In genomic region chr10:120954318-120954717, GRCm38 (mm10) we compare ENCODE assay signal across 28 mouse cellular contexts. TPM values are rescaled to one million over a fixed set of nuclear protein-coding genes. Genes with fewer than 3 reads are reported as not detected.
A peak's percentile ranks its signal among the peaks of the same experiment; 100 is the strongest.
DNase-seq lines count a peak whose midpoint lies in the region; ATAC-seq and TF ChIP-seq lines count a peak whose summit lies in the region.
"Had no signal": no experiment of that assay in that cellular context is flagged by ENCODE, and none has a peak within 500 bp of the region (broad histone marks: within the 10 kb centered on the region; RNA-seq: fewer than 3 reads in every experiment).

No protein-coding gene starts in this region.

- dilution Hi-C loops in CH12.LX (cut with MboI; ENCODE audit: extremely low pct_ligation_motif_present, extremely low pct_unique_long_range_greater_than_20kb, low sequenced_read_pairs), result no loop called here

- H3K27ac ChIP-seq in embryonic facial prominence, embryonic 14.5 days (replicated peaks; ENCODE audit: low read depth, low read length), result peak overlapping the region; percentile 52; the same call in 1 of the 2 replicates
- H3K27ac ChIP-seq in embryonic facial prominence, embryonic 10.5 days (replicated peaks), result no peak overlapping the region
- H3K27ac ChIP-seq in intestine, embryonic 14.5 days (ENCODE audit: low read depth), result no peak overlapping the region
- no peak overlapping the region for H3K27ac ChIP-seq in intestine, postnatal 0 days (ENCODE audit: low read depth, low read length)
- no peak overlapping the region for H3K27ac ChIP-seq in CH12.LX (ENCODE audit: insufficient read depth, low read depth)
- H3K27ac ChIP-seq: embryonic facial prominence, embryonic 13.5 days; forebrain, embryonic 10.5 days; gastrocnemius, adult 2 months; heart, adult 2 months; heart, embryonic 10.5 days; hindbrain, embryonic 14.5 days; hindbrain, postnatal 0 days had no signal

- no peak for TF ChIP-seq POLR2A in CH12.LX (IDR thresholded peaks at IDR 0.05; ENCODE audit: low read depth, low read length)

- H3K9ac ChIP-seq in embryonic facial prominence, embryonic 14.5 days (ENCODE audit: low read depth, low read length), result no peak overlapping the region
- H3K9ac ChIP-seq in intestine, embryonic 14.5 days (ENCODE audit: low read length), result no peak overlapping the region
- no peak overlapping the region for H3K9ac ChIP-seq in intestine, postnatal 0 days (ENCODE audit: low read depth, low read length)
- H3K9ac ChIP-seq in CH12.LX (ENCODE audit: insufficient read depth, low read depth), result no peak overlapping the region
- H3K9ac ChIP-seq: embryonic facial prominence, embryonic 13.5 days; forebrain, embryonic 13.5 days; heart, embryonic 13.5 days; hindbrain, embryonic 14.5 days had no signal

- no peak for TF ChIP-seq EP300 in CH12.LX (IDR thresholded peaks at IDR 0.05; ENCODE audit: low read length)

- in situ Hi-C loops in CH12.LX (cut with MboI; ENCODE audit: low pct_ligation_motif_present, low pct_unique_long_range_greater_than_20kb, low sequenced_read_pairs), result no loop called here

- no peaks in the 10 kb centered on the region for H3K27me3 ChIP-seq in embryonic facial prominence, embryonic 14.5 days (replicated peaks; ENCODE audit: control insufficient read depth, insufficient read depth, low read length)
- no peaks in the 10 kb centered on the region for H3K27me3 ChIP-seq in embryonic facial prominence, embryonic 10.5 days (replicated peaks; ENCODE audit: low read depth, poor library complexity, severe bottlenecking)
- no peaks in the 10 kb centered on the region for H3K27me3 ChIP-seq in intestine, embryonic 14.5 days (replicated peaks; ENCODE audit: control insufficient read depth, insufficient read depth, low read length)
- no peaks in the 10 kb centered on the region for H3K27me3 ChIP-seq in intestine, postnatal 0 days (replicated peaks; ENCODE audit: control insufficient read depth, insufficient read depth, low read length)
- H3K27me3 ChIP-seq in CH12.LX (replicated peaks), result no peaks in the 10 kb centered on the region
- H3K27me3 ChIP-seq: embryonic facial prominence, embryonic 13.5 days; forebrain, embryonic 13.5 days; heart, embryonic 13.5 days had no signal

- 0 out of 2 replicates have a peak, but pooled peaks cover 4% of the 10 kb centered on the region for H3K36me3 ChIP-seq in embryonic facial prominence, embryonic 14.5 days (ENCODE audit: control insufficient read depth, insufficient read depth, low read length)
- H3K36me3 ChIP-seq in embryonic facial prominence, embryonic 10.5 days (replicated peaks), result no peaks in the 10 kb centered on the region
- H3K36me3 ChIP-seq in intestine, embryonic 14.5 days (ENCODE audit: control insufficient read depth, insufficient read depth, low read length), result 0 out of 2 replicates have a peak, but pooled peaks cover 6% of the 10 kb centered on the region
- no peaks in the 10 kb centered on the region for H3K36me3 ChIP-seq in intestine, postnatal 0 days (ENCODE audit: control insufficient read depth, insufficient read depth)
- H3K36me3 ChIP-seq in CH12.LX (replicated peaks in 1 of 2; ENCODE audit: control insufficient read depth in 1 of 2, insufficient read depth in 1 of 2, low read length in 1 of 2), result peaks cover 12 to 29% of the 10 kb centered on the region in 2 experiments
- H3K36me3 ChIP-seq: forebrain, embryonic 10.5 days; heart, embryonic 10.5 days; heart, embryonic 13.5 days had no signal

- peaks cover 18% of the 10 kb centered on the region for H3K4me1 ChIP-seq in embryonic facial prominence, embryonic 14.5 days (ENCODE audit: control insufficient read depth, insufficient read depth, low read length)
- H3K4me1 ChIP-seq in embryonic facial prominence, embryonic 10.5 days, result peaks cover 34% of the 10 kb centered on the region
- peaks cover 12% of the 10 kb centered on the region for H3K4me1 ChIP-seq in intestine, embryonic 14.5 days (replicated peaks; ENCODE audit: control insufficient read depth, insufficient read depth, low read length)
- 0 out of 2 replicates have a peak, but pooled peaks cover 3% of the 10 kb centered on the region for H3K4me1 ChIP-seq in intestine, postnatal 0 days (replicated peaks; ENCODE audit: control insufficient read depth, insufficient read depth, low read length)
- H3K4me1 ChIP-seq in CH12.LX (ENCODE audit: control insufficient read depth in 1 of 2, insufficient read depth in 2 of 2), result peaks cover 4 to 41% of the 10 kb centered on the region in 2 experiments

- ATAC-seq in embryonic facial prominence, embryonic 14.5 days (ENCODE audit: low read depth), result no peak
- no peak for ATAC-seq in intestine, embryonic 14.5 days (replicated peaks; ENCODE audit: low FRiP score, low TSS enrichment, low read depth)
- no peak for ATAC-seq in intestine, postnatal 0 days
- peak; percentile 85 for ATAC-seq in granulocyte monocyte progenitor cell, adult 5-6 weeks (replicated peaks; ENCODE audit: poor library complexity, severe bottlenecking)
- ATAC-seq: activated CD4-positive, CD25-positive, alpha-beta regulatory T cell, adult 4 months; forebrain, embryonic 13.5 days; hindbrain, postnatal 0 days; inflammation-experienced regulatory T-cells, adult 6 months had no signal

- TF ChIP-seq CTCF in intestine, postnatal 0 days (IDR thresholded peaks at IDR 0.05; ENCODE audit: low read depth), result no peak
- no peak for TF ChIP-seq CTCF in CH12.LX (conservative IDR thresholded peaks at IDR 0.05 in 1 of 2, IDR thresholded peaks at IDR 0.05 in 1 of 2; ENCODE audit: low read depth in 2 of 2, low read length in 2 of 2)

- peaks cover 23% of the 10 kb centered on the region for H3K79me2 ChIP-seq in CH12.LX (replicated peaks; ENCODE audit: control insufficient read depth, extremely low read depth, insufficient read depth, poor library complexity, severe bottlenecking)

- no peak for TF ChIP-seq RAD21 in CH12.LX (IDR thresholded peaks at IDR 0.05; ENCODE audit: low read depth, low read length)

- H3K9me3 ChIP-seq in embryonic facial prominence, embryonic 14.5 days (ENCODE audit: control insufficient read depth, low read length), result no peaks in the 10 kb centered on the region
- no peaks in the 10 kb centered on the region for H3K9me3 ChIP-seq in embryonic facial prominence, embryonic 10.5 days
- H3K9me3 ChIP-seq in intestine, embryonic 14.5 days (ENCODE audit: control insufficient read depth, low read length), result no peaks in the 10 kb centered on the region
- no peaks in the 10 kb centered on the region for H3K9me3 ChIP-seq in intestine, postnatal 0 days (ENCODE audit: control insufficient read depth)
- H3K9me3 ChIP-seq in CH12.LX (replicated peaks; ENCODE audit: low read length), result no peaks in the 10 kb centered on the region
- H3K9me3 ChIP-seq: embryonic facial prominence, embryonic 13.5 days; forebrain, embryonic 10.5 days; forebrain, embryonic 13.5 days; heart, embryonic 10.5 days; heart, embryonic 13.5 days had no signal

- DNase-seq in embryonic facial prominence, embryonic 14.5 days (ENCODE audit: low spot score), result no peak
- DNase-seq in embryonic facial prominence, embryonic 10.5 days (ENCODE audit: low spot score), result no peak
- DNase-seq in intestine, embryonic 14.5 days (ENCODE audit: low spot score), result peak; percentile 47
- no peak for DNase-seq in CH12.LX (ENCODE audit: extremely low read depth)
- DNase-seq in spleen, postnatal 36 days (ENCODE audit: low spot score in 2 of 2), result no peak
- no peak for DNase-seq in gastrocnemius, postnatal 25 days
- DNase-seq: adrenal gland, adult 8-10 months; adrenal gland, postnatal 25 days; cerebellum, adult 11-12 months; cerebellum, adult 8-10 months; cerebellum, postnatal 10 days; gastrocnemius, adult 2 months; gastrocnemius, postnatal 14 days; heart, adult 2 months; heart, postnatal 14 days; heart, postnatal 4 days; kidney, adult 11 months had no signal

- H3K4me3 ChIP-seq in embryonic facial prominence, embryonic 14.5 days (ENCODE audit: low read depth, low read length), result no peak overlapping the region
- H3K4me3 ChIP-seq in embryonic facial prominence, embryonic 10.5 days, result no peak overlapping the region
- H3K4me3 ChIP-seq in intestine, embryonic 14.5 days (ENCODE audit: low read depth, low read length), result no peak overlapping the region
- H3K4me3 ChIP-seq in intestine, postnatal 0 days (ENCODE audit: low read depth, low read length), result no peak overlapping the region
- no peak overlapping the region for H3K4me3 ChIP-seq in CH12.LX (replicated peaks in 1 of 3; ENCODE audit: low read depth in 2 of 3, low read length in 2 of 3, poor library complexity in 1 of 3)
- H3K4me3 ChIP-seq: embryonic facial prominence, embryonic 13.5 days; forebrain, embryonic 10.5 days; forebrain, embryonic 13.5 days; gastrocnemius, adult 2 months; heart, adult 2 months; heart, embryonic 10.5 days; heart, embryonic 13.5 days had no signal

- WGBS in embryonic facial prominence, embryonic 14.5 days, result 41% methylated on average over 6 of the region's 6 CpGs
- 61% methylated on average over 6 of the region's 6 CpGs for WGBS in embryonic facial prominence, embryonic 10.5 days
- WGBS in intestine, embryonic 14.5 days, result 55% methylated on average over 6 of the region's 6 CpGs
- WGBS in intestine, postnatal 0 days, result 60% methylated on average over 6 of the region's 6 CpGs

- no peak overlapping the region for H3K4me2 ChIP-seq in embryonic facial prominence, embryonic 14.5 days (ENCODE audit: low read depth, low read length)
- H3K4me2 ChIP-seq in intestine, embryonic 14.5 days (ENCODE audit: low read length), result no peak overlapping the region
- no peak overlapping the region for H3K4me2 ChIP-seq in intestine, postnatal 0 days (replicated peaks; ENCODE audit: low read depth)
- peak overlapping the region; percentile 15; the same call in 1 of the 2 replicates for H3K4me2 ChIP-seq in CH12.LX (ENCODE audit: insufficient read depth, low read depth, poor library complexity, severe bottlenecking)
- H3K4me2 ChIP-seq: embryonic facial prominence, embryonic 13.5 days; forebrain, embryonic 13.5 days; heart, embryonic 13.5 days; hindbrain, embryonic 14.5 days had no signal

RNA-seq across cellular contexts. Expression of gene Lemd3, which starts 24.8 kb away (rescaled TPM):
- 6.3 and 6.6 TPM in 2 replicates for polyA plus RNA-seq in embryonic facial prominence, embryonic 14.5 days (2014; fragmentation: Nextera tagmentation; extraction: Ambion mirVana)
- polyA plus RNA-seq in embryonic facial prominence, embryonic 10.5 days (2016; fragmentation: Nextera tagmentation; extraction: Ambion mirVana), result 2.5 and 2.8 TPM in 2 replicates
- polyA plus RNA-seq in intestine, embryonic 14.5 days (2014; fragmentation: Nextera tagmentation; extraction: Ambion mirVana), result 5.2 and 5.6 TPM in 2 replicates
- polyA plus RNA-seq in intestine, postnatal 0 days (2015; fragmentation: Nextera tagmentation; extraction: Ambion mirVana), result 2.6 and 2.7 TPM in 2 replicates
- total RNA-seq in CH12.LX (2012; rRNA removed) (8.1 and 8.6 TPM in 2 replicates), CH12.LX (2014; rRNA removed) (13.9 and 15.5 TPM in 2 replicates)
- 9.4 and 10.4 TPM in 2 replicates for polyA plus RNA-seq in CH12.LX (2012; ENCODE audit: insufficient read length, low read depth)
- 9.6 and 12.2 TPM in 2 replicates for total RNA-seq in granulocyte monocyte progenitor cell, adult 5-6 weeks (2014; fragmentation: Nextera tagmentation)
- total RNA-seq in granulocyte monocyte progenitor cell, adult 5-6 weeks (2017), result 16.4 and 17.5 TPM in 2 replicates
- total RNA-seq in gastrocnemius, postnatal 25 days (2021), result 1 to 10 TPM; 9.1 to 9.2 TPM

RNA-seq across cellular contexts. Expression of gene Msrb3, which starts 55.4 kb away (rescaled TPM):
- 10.1 and 13.6 TPM in 2 replicates for polyA plus RNA-seq in embryonic facial prominence, embryonic 14.5 days (2014; fragmentation: Nextera tagmentation; extraction: Ambion mirVana)
- polyA plus RNA-seq in embryonic facial prominence, embryonic 10.5 days (2016; fragmentation: Nextera tagmentation; extraction: Ambion mirVana), result 3.4 and 3.6 TPM in 2 replicates
- polyA plus RNA-seq in intestine, embryonic 14.5 days (2014; fragmentation: Nextera tagmentation; extraction: Ambion mirVana), result 17.6 and 18.2 TPM in 2 replicates
- polyA plus RNA-seq in intestine, postnatal 0 days (2015; fragmentation: Nextera tagmentation; extraction: Ambion mirVana), result 17.2 and 18.5 TPM in 2 replicates
- total RNA-seq in CH12.LX (2012; rRNA removed) (not detected in 2 replicates), CH12.LX (2014; rRNA removed) (not detected in 2 replicates)
- polyA plus RNA-seq in CH12.LX (2012; ENCODE audit: insufficient read length, low read depth), result not detected in 2 replicates
- 0.60 and 0.84 TPM in 2 replicates for total RNA-seq in granulocyte monocyte progenitor cell, adult 5-6 weeks (2014; fragmentation: Nextera tagmentation)
- total RNA-seq in granulocyte monocyte progenitor cell, adult 5-6 weeks (2017), result 0.36 and 0.52 TPM in 2 replicates
- 100 to 1,000 TPM in 1 of 2 experiments, 10 to 100 TPM in 1; 82.3 to 109 TPM for total RNA-seq in gastrocnemius, postnatal 25 days (2021)
